Mouse (Mus musculus) ES-Bruce4 (cell line): ENCODE measurements around the gene Fam193b. TPM values are rescaled to one million over a fixed set of nuclear protein-coding genes. Genes with fewer than 3 reads are reported as not detected.

Experiments
- H3K27ac ChIP-seq: 2 replicates; pipeline ENCODE4 v1.5.1; 2012; ENCODE audit warnings: low read length, inconsistent platforms; ENCODE audit not compliant: insufficient read depth
- H3K27me3 ChIP-seq: 2 replicates; pipeline ENCODE4 v1.6.1; 2012; ENCODE audit warnings: mild to moderate bottlenecking, low read length, inconsistent platforms; ENCODE audit not compliant: control insufficient read depth, poor library complexity, insufficient read depth, severe bottlenecking
- H3K36me3 ChIP-seq: 2 replicates; pipeline ENCODE4 v1.6.1; 2012; ENCODE audit warnings: inconsistent platforms, mild to moderate bottlenecking, low read length, moderate library complexity; ENCODE audit not compliant: control insufficient read depth, poor library complexity, insufficient read depth, severe bottlenecking
- H3K4me1 ChIP-seq: one replicate; pipeline ENCODE4 v1.8.1; 2011; ENCODE audit warnings: low read length; ENCODE audit not compliant: control insufficient read depth, insufficient read depth
- H3K4me3 ChIP-seq: 2 replicates; pipeline ENCODE4 v1.5.1; 2011; ENCODE audit warnings: low read depth, mild to moderate bottlenecking, low read length
- H3K9ac ChIP-seq: 2 replicates; pipeline ENCODE4 v1.6.1; 2012; ENCODE audit warnings: low read depth, mild to moderate bottlenecking, inconsistent platforms; ENCODE audit not compliant: poor library complexity, severe bottlenecking
- H3K9me3 ChIP-seq: replicated peaks from 2 replicates; pipeline ENCODE4 v1.6.1; 2012; ENCODE audit warnings: mild to moderate bottlenecking, low read length, inconsistent platforms; ENCODE audit not compliant: control insufficient read depth, poor library complexity, insufficient read depth, severe bottlenecking
- CTCF ChIP-seq: IDR thresholded peaks from one replicate; pipeline ENCODE4 v1.8.1; 2011; ENCODE audit warnings: low read depth, low read length
- EP300 ChIP-seq: IDR thresholded peaks from 2 replicates; pipeline ENCODE4 v1.6.1; 2011; ENCODE audit warnings: low read depth, low read length; ENCODE audit not compliant: insufficient read depth
- POLR2A ChIP-seq: IDR thresholded peaks from one replicate; pipeline ENCODE4 v1.8.1; 2011; ENCODE audit warnings: low read length; ENCODE audit not compliant: insufficient read depth
- polyA plus RNA-seq: library from polyadenylated mRNA; stranded (reverse); fragments of >200 nt; gene quantifications from 2 replicates; pipeline ENCODE4 v1.2.4, GENCODE M21; 2011; ENCODE audit warnings: low read depth; ENCODE audit not compliant: missing spikeins, insufficient read depth, insufficient read length

Gene Fam193b
- polyA plus RNA-seq, 1 experiment: 41.8 TPM

DNA sequence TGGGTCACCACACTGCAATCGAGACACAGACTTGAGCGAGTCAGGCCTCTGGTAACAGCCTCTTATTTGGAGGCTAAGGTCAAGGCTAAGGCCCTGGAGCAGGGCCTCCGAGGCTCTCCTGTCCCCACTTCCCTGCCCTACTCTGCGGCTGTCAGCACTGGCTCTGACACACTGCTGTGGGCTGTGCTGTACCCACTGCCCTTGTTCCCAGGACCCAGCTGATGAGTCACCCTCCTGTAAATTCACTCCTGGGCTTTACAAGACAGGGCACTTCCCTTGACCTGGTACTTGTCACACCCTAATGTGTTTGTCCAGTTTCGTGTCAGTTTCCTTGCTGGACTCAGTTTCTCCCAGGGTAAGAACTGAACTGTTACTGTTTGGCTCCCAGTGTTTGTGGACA, 22.5 kb downstream of the Fam193b start:
- no peak overlapping the region for H3K9ac ChIP-seq

DNA sequence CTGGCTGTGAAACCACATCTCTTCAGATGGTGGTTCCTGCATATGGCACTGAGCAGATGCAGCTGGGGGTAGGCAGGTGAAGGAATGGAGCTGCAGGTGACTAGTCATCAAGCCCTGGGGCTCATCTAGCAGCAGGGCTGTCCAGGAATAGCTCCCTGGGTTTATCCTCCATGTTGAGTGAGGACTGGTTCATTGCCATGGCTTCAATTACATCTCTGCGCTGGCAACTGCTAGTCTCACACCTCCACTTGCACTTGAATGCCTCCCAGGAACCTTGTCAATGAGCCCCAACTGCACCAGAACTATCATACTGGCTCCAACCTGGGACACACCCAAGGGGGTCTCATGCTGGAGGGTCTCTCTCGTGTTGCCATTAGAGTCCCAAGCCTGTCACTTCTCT, 23.0 kb downstream of the Fam193b start:
- no peak for TF ChIP-seq CTCF
- no peak for TF ChIP-seq EP300
- no peak for TF ChIP-seq POLR2A
- Histone ChIP-seq H3K9me3 (no peaks in the 10 kb centered on the region), H3K36me3 (peaks cover 18% of the 10 kb centered on the region), H3K4me1 (no peaks in the 10 kb centered on the region), H3K27ac (no peak overlapping the region), H3K9ac (no peak overlapping the region), H3K27me3 (no peaks in the 10 kb centered on the region), H3K4me3 (no peak overlapping the region)

More for the DNA sequence above, 22.5 kb downstream of the Fam193b start:
- no peak for TF ChIP-seq POLR2A
- no peak for TF ChIP-seq EP300
- TF ChIP-seq CTCF: no peak
- Histone ChIP-seq H3K9me3 (no peaks in the 10 kb centered on the region), H3K27ac (no peak overlapping the region), H3K36me3 (peaks cover 17% of the 10 kb centered on the region), H3K4me1 (no peaks in the 10 kb centered on the region), H3K4me3 (no peak overlapping the region), H3K27me3 (no peaks in the 10 kb centered on the region)

DNA sequence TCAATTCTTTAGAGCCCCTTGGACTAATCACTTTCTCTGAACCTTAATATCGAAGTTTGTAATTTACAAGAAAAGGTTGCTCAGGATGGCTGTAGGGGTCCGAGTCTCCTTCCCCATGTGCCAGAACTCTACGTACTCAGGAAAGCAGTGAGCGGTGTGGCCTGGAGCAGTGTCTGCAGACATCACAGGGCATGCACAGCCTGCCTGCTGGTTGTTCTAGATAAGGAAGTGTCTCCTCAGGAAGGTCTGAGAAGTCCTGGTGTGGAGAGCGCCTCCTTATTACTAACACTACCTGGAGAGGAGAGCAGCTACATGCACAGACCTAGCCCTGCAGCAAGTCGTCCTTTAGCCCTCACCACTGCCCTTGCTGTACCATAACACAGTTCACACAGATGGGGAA, 26.1 kb downstream of the Fam193b start:
- Histone ChIP-seq H3K4me1 (no peaks in the 10 kb centered on the region), H3K36me3 (peaks cover 33% of the 10 kb centered on the region), H3K27ac (no peak overlapping the region), H3K9me3 (no peaks in the 10 kb centered on the region), H3K27me3 (no peaks in the 10 kb centered on the region), H3K9ac (no peak overlapping the region), H3K4me3 (no peak overlapping the region)
- TF ChIP-seq EP300 (no peak), POLR2A (no peak), CTCF (no peak)

DNA sequence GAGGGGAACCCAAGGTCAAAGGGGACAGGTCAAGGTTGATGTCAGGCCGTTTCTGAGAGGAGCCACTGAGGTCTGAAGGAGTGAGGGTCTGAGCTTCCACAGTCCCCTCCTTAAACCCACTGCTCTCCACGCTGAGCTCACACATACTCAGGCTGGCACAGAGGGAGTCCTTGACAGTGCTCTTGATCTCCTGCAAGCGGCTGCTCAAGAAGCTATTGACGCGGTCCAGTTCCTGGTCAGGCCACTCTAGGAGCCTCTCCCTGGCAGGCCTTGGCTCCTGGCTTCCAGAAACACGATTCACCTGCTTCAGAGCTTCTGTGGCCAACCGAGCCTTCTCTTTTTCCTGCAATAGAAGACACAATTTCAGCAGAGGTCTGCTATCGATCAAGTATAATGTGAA, 27.5 kb downstream of the Fam193b start:
- Histone ChIP-seq H3K9ac (no peak overlapping the region), H3K4me3 (no peak overlapping the region), H3K27ac (no peak overlapping the region), H3K9me3 (no peaks in the 10 kb centered on the region), H3K27me3 (no peaks in the 10 kb centered on the region), H3K4me1 (no peaks in the 10 kb centered on the region), H3K36me3 (peaks cover 37% of the 10 kb centered on the region)
- TF ChIP-seq EP300: no peak

DNA sequence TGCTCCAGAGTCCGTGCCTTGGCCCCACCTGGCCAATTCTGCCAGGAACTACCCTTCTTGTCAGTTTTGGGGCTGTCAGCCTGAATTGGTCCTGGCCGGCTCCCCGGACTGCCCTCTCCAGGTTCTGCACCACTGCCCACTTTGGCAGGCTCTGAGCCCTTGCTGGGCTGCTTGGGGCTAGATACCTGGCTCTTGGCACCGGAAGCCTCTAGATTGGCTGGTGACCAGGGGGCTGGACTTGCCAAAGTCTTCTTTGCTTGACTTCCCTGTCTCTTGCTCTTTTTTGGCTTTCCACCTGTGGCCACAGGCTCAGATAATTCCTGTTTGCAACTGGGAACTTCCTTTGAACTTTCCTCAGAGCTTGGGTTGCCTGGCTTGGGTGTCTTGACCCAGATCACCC, 28.0 kb downstream of the Fam193b start:
- H3K4me3 ChIP-seq: no peak overlapping the region
- no peak overlapping the region for H3K27ac ChIP-seq
- H3K9me3 ChIP-seq: no peaks in the 10 kb centered on the region
- no peak overlapping the region for H3K9ac ChIP-seq
- no peak for TF ChIP-seq POLR2A
- H3K4me1 ChIP-seq: no peaks in the 10 kb centered on the region
- no peaks in the 10 kb centered on the region for H3K27me3 ChIP-seq
- H3K36me3 ChIP-seq: peaks cover 37% of the 10 kb centered on the region

DNA sequence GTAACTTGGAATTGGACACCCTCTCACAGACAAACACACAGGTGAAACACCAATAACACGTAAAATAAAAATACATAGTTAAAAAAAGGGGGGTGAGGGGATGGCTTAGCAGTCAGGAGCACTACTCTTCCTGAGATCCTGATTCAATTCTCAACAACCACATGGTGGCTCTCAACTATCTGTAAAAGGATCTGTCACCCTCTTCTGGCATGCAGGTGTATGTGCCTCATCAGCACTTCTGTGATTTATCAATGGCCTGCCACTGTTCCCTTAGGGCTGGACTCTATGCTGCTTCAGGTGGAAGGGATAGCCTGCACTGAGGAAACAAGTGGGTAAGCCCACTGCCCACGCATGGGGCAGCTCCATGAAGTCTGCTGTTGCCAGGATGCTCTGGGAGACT, 30.0 kb downstream of the Fam193b start:
- H3K27me3 ChIP-seq: no peaks in the 10 kb centered on the region
- H3K9me3 ChIP-seq: no peaks in the 10 kb centered on the region
- no peak for TF ChIP-seq EP300
- no peak for TF ChIP-seq CTCF
- TF ChIP-seq POLR2A: no peak
- H3K4me1 ChIP-seq: no peaks in the 10 kb centered on the region
- peaks cover 32% of the 10 kb centered on the region for H3K36me3 ChIP-seq
- no peak overlapping the region for H3K27ac ChIP-seq
- no peak overlapping the region for H3K9ac ChIP-seq
- H3K4me3 ChIP-seq: no peak overlapping the region
